Mouse (Mus musculus) left cerebral cortex, postnatal 10 days (tissue): ENCODE measurements at regions not wholly inside any gene's neighbourhood (a gene's known extent, or its start where the extent isn't known, plus 50 kb on each side); places are given as distances from the start of the nearest gene placed in this dataset.

Source experiments
- DNase-seq, 2 experiments: peaks; one replicate each; pipeline ENCODE4 v3.0.0; 2021 to 2022; ENCODE audit warnings: low spot score in 2 of 2, mixed read lengths in 1 of 2; ENCODE audit errors: extremely low spot score in 1 of 2
- intact Hi-C: fragments of 180-260 bp; cut with DNase I; formaldehyde crosslinking; loops from one replicate; pipeline ENCODE4 v1.15.1; 2025

DNA sequence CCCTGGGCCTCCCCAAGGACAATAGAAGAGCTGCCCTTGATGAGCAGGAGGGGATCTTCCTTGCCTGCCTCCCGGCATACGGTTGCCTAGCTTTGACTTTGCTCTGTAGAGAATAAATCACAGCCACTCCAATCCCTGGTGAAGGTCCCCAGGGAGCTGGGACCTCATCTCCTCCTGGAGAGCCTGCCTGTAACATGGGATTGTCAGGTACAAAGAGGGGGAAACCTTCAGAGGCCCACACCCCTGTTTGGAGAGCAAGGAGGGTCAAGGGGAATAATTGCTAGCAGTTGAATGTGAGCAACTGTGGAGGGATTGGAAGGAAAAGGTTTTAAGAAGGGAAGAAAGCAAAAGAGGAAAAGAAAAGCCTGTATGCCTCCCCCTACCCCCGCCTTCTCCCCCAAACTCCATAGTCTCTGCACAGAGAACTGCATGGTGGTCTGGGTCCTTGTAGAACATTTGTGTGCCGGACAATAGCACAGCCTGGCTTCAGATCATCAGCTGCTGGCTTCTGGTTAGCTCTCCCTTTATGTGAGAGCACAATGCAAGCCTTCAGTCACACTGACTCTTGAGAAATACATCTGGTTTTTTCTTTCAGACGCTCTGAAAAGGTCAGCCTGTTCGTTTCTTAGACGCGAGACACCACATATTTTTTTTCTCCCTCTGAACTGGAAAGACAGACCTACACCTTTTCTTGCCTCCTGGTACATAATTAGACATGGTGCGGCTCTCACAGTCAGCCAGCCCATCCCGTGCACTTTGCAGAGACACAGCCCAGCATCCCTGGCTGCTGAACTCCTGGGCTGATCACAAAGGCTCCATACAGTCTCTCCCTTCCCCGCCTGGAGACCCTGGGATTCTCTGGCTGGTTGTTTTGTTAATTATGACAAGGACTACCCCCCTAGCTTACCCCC lies 292.5 kb upstream of the Zfp462 start:
- intact Hi-C loops = no loop called here
- no peak for DNase-seq

DNA sequence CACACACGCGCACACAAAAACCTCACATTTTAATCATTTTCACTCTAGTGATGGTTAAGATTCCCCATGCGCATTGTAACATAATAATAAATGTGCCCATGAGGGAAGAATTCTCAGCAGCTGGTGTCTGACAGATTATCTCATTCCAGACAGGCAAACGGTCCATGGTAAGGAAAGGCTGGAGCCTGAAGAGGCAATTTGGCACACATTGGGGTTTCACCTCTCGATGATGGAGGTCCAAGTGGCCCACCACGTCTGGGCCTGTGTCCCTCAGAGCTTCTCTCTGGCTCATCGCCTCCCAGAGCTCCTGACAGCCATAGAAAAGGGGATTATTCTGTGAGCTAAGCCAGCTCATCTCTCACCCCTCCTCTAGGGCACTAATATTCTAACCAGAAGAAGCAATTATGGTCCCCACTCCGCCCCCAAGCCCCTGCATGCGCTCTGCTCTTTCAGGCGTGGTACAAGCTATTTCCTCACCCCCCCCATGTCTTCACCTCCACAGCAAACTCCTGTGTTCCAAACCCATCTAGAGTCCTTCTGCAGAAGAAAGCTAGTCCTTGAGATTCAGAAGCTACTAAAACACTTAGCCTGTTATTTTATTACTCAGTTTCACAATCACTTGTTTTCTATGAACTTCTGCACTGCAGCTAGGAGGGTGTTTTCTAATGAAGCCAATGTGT lies 291.6 kb upstream of the Zfp462 start:
- intact Hi-C loops = no loop called here
- no peak for DNase-seq
